Mouse (Mus musculus) adrenal gland, adult 18-20 months (tissue): Measurements from ENCODE around the gene Noc4l. TPM values are rescaled to one million over a fixed set of nuclear protein-coding genes. Genes with fewer than 3 reads are reported as not detected.

Source experiments
- DNase-seq, 2 experiments: peaks; one replicate each; pipeline ENCODE4 v3.0.0; 2021 to 2022; ENCODE audit warnings: low spot score in 2 of 2
- long read RNA-seq, 2 experiments: library from polyadenylated mRNA; stranded (forward); transcript quantifications; one replicate each; pipeline ENCODE4 v2.0.0; 2021
- total RNA-seq, 2 experiments: library from RNA; stranded (reverse); gene quantifications; 1 replicate in 1 of 2; 2 replicates in 1 of 2; pipeline ENCODE4 v1.2.3; 2021

Noc4l gene
- total RNA-seq = 10 to 100 TPM; 18.9 to 19.1 TPM
- long read RNA-seq, experiment 1, transcript Noc4l-201 (15 exons, 2,075 nt) = major isoform, 13 of 17 reads
- long read RNA-seq, experiment 1, partial matches to known transcripts = 0 of 17 reads
- long read RNA-seq, experiment 1, other reads (novel, unspliced or antisense) = 4 of 17 reads
- long read RNA-seq, experiment 2, transcript Noc4l-201 (15 exons, 2,075 nt) = major isoform, 27 of 35 reads
- long read RNA-seq, experiment 2, partial matches to known transcripts = 4 of 35 reads
- long read RNA-seq, experiment 2, other reads (novel, unspliced or antisense) = 4 of 35 reads

DNA sequence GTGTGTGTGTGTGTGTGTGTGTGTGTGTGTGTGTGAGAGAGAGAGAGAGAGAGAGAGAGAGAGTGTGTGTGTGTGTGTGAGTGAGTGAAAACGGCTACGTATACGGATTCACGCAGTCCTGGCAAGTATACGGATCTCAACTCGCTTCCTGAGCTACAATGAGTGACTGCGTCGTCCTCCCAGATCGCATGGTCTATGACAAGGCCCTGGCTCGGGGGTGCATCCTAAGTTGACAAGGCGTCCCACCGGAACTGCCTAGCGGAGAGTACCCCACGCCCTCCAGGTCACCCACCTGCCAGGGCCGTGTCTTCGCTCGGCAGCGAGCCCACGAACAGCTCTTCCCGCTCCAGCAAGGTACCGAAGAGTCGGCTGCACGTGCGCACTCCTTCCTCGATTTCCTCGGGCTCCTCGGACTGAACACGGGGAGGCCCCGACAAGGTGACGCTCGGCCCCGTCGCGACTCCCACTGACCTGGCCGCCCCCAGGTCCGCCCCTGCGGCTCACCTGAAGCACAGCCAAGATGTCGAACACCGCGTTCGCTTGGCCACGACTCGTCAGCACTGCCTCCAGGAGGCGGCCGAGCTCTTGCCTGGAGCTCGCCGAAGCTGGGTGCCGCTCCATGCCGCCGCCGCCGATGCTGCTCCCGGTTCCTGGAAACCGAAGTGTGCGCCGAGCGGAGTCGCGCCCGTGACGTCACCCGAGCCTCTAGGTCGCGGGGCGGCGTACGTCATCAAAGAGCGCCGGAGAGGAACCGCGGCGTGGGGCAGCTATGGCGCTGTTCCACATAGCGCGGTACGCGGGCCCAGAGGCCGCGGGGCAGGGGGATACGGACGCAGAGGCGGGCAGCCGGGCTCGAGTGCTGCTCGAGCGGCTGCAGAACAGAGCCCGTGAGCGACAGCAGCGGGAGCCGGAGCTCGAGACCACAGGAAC, at the start of gene Noc4l, which contains the start of gene Ddx51:
Gene Noc4l, minus strand, starts transcription at position 699 of the 930 bp plus-strand sequence.
Gene Ddx51, plus strand, starts transcription at position 733 of the 930 bp plus-strand sequence.
- peak; percentile 99 for DNase-seq

DNA sequence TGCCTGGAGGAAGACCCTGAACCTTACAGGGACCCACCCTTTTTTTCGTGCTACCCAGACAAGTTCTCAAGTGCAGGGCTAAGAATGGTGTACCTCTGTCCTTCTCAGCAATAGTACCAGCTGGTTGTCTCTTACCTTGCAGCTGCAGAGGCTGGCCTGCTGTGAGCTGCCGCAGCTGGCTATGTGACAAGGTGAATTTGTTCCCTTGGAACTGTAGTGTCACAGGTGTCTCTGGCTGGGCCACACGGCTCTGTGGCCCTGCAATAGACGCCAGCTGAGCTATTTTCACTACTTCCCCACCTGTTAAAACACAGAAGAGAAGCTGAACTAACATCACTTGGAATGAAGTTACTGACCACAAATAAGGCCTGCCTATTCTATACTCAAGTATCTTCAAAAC, 45.4 kb upstream of the Noc4l start:
- no peak for DNase-seq

DNA sequence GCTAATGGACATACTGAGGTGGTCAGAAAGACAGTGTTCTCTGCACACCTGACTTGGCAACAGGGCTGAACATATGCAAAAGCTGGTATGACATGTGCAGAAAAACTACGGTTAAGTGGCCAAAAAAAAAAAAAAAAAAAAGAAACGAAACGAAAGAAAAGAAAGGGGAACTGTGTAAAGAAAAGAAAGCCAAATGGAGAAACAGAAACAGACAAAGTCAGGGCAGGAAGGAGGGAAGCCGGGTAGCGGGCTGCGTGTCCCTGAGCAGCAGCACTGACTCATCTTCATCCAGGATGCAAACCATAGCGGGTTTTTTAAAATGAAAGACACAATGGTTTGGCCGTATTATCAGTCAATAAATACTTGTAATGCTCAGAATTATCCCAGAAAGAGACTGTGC, 28.8 kb upstream of the Noc4l start:
- no peak for DNase-seq

DNA sequence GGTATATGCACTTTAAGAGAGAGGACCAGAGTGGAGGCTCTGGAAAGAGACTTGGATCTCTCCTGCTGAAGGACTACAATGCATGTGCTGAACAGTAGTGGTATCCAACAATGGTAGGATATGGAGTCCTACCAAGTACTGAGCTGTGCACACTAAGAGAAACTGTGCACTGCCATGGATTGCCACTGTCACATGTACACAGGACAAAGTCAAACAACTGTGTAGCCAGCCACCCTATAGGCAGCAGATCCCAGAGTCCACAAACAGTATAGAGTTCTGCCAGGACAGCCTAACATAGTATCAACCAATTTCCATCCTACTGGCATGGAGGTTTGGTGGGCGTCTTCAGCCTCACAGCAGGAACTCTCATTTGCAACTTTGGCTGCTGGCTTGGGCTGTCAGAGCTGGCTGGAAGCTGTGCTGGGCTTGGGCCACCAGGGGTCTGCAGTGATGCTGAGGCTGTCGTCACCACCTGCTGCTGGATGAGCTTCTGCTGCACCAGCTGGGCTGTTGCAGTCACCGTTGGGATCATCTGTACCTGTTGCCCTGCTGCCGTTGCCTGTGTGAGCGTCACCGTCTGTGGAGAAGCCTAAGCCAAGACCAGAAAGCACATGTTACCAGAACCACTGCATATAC, 12.4 kb upstream of the Noc4l start:
- no peak for DNase-seq

DNA sequence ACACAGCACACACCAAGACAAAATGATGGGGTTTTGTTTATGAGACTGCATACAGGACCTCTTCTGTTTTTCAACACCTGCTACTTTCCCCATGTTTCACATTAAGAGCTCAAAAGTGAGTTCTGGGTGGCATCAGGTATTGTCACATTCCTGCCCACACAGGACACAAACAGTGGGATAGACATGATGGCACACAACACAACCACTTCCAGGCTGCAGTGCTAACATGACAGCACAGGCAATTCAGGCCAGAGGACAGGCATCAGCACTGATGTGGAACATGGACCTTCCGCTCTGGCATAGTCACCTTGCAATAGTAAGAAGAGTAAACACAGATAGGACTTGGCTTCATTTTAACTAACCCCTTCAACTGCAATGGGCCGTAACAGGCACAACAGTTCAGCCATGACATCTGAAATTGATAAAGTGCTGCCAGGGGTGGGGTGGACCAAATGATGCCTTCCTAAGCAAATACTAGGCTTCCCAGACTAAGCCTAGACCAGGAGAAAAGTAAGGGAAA, 11.6 kb upstream of the Noc4l start:
- DNase-seq = no peak

DNA sequence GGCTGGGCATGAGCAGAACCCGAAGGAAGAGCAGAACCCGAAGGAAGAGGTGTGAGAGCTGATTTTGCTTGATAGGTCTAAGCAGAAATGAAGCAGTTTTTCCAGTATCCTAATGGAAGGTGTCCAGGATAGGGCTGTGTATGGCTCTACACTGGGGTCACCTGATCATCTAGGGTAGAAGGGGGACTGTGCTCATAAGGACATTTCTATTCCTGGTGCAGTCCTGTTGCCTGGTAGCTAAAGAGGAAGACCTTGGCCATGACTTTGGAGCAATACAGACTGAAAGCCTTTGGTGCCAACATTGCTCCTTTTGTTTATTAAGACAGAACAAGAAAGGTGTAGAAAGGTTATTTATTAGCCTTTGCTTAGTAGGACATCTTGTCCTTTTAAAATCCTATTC, 10.8 kb upstream of the Noc4l start:
- no peak for DNase-seq

DNA sequence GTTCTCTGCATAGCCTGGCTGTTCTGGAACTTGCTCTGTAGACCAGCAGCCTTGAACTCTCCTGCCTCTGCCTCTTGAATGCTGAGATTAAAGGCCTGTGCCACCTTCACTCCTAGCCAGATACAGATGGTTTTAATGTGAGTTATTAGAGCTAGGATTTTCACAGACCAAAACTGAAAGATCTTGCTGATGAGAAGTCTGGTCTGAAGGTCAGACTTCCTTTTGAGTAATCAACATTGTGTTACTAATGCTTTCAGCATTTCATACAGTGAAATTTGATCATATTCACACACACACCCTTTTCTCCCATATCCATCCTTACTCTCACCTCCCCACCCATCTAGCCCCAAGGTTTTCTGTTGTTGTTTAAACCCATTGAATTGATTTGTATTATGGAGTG, 6.5 kb upstream of the Noc4l start:
- no peak for DNase-seq

DNA sequence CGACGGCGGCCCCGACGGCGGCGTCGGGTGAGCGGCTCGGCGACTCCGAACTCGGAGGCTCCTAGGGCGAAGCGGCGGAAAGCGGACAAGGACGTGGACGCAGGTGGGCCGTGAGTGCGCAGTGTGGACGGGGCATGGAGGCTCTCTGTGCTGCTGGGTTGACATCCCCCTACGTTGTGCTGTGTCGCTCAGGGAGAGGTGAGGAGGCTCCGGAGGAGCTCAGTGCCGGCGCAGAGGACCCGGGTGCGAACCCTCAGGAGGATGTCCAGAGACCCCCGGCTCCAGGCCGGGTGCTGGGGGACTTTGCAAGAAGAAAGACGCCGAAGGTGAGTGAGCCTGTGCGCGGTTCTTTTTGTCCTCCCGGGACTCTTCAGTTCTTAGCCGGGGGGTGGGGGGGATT, 469 bp upstream of the Noc4l start:
- DNase-seq = no peak

DNA sequence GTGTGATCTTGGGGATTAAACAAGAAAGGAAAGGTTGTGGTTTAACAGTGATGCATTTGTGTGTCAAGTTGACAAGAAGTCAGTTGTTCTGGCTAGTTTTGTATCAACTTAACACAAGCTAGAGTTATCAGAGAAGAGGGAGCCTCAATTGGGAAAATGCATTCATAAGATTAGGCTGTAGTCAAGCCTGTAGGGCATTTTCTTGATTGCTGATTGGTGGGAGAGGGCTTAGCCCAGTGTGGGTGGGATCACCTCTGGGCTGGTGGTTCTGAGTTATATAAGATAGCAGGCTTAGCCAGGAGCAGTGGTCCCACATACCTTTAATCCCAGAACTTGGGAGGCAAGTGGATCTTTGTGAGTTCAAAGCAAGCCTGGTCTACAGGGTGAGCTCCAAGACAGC, 6.8 kb downstream of the Noc4l start:
- no peak for DNase-seq

DNA sequence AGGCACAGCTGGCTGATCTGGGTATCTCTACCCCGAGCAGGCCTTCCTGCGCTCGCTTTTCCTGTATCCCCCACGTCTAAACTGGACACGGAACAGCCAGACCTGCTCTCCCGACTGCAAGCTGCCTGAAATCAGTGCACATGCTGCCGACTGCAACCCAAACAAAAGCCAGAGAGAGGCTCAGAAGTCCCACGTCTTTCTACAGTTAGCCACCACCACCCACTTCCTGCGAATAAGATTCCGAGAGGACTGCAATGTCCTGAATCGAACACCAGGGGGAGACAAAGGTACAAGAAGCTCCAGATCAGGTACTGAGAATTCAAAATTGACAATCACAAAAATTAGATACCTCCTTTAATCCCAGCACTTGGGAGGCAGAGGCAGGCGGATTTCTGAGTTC, 13.8 kb downstream of the Noc4l start:
- peak; percentile 49 to 50 for DNase-seq

DNA sequence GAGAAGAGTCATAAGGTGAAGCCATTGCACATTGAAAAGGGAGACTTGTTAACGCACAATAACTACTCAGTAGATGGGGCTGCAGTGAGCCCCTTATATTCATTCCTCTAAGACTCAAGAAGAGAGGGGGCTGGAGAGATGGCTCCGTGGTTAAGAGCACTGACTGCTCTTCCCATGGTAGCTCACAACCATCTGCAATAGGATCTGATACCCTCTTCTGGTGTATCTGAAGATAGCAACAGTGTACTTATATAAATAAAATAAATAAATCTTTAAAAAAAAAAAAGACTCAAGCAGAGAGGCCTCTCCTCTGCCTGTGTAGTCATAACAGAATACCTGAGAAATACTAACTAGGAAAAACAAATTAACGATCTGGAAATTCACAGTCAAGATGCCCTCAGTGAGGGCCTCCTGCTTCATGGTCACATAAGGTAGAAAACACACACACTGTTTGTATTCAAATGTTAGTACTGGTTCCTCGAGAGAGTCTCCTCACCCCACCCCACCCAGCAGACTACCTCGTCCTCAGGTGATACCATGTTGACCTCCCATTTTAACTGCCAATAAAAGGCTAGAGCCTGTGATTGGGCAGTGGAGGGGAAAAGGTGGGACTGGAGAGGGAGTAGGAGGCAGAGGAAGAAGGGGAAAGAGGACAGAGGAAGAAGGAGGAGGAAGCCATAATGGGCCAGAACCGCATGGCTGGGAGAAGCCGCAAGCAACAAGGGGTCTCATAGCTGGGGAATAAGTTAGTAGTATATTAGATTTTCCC, 14.7 kb downstream of the Noc4l start:
- DNase-seq = no peak

DNA sequence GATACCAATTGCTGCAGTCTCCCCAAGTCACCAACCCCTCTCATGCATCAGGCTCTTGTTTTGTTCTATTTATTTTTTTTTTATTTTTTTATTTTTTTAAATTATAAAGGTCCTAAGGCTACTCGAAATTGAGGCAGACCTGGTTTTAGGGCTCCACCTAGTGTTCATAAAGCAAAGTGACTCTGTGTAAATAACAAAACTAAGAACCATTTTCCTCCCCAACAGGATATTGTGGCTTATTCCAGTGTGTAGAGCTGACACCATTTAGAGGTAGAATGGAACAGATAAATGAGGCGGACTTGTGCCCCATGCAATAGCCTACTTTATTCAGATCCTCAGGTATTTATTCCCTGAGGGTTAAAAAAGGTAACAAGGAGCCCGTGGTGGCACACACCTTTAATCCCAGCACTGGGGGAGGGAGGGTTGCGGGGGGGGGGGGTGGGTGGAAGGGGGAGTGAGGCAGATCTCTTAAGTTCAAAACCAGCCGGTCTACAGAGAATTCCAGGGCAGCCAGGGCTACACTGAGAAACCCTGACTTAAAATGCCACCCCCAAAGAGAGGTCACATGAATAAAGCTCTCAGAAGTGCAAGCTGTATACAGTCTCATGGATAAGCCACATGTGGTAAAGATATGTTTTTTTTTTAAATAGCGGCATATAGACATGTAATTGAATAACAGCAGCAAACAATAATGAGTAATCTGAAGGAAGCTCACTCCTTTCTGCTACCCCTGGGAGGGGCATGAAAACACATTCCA, 17.1 kb downstream of the Noc4l start:
- DNase-seq = no peak

DNA sequence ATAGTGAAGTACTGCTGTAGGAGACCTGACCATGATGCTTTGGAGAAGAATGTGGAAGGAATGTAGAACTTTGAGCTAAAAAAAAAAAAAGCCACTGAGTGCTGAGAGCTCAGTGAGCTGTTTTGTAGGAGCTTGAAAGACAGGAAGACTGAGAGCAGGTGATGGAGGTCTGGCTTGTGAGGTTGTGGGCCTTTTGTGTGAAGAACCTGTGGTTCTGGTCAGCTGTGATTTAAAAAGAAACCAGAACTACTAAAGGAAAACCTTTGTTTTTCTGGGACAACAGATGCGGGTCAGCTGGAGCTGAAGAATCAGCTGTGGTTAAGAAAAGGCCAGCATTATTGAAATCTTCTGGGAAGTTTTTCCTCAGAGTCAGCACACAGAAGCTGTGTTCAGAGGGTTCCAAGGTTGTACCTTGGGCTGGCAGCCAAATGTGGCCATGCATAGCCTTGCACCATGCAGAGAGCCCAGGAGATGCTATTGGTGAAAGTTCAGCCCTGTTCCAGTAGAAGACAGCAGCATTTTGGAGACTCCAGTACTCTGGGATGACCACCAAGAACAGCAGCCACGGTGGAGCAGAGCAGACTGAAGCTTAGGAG, 23.6 kb downstream of the Noc4l start:
- DNase-seq = peak; percentile 47 to 59

DNA sequence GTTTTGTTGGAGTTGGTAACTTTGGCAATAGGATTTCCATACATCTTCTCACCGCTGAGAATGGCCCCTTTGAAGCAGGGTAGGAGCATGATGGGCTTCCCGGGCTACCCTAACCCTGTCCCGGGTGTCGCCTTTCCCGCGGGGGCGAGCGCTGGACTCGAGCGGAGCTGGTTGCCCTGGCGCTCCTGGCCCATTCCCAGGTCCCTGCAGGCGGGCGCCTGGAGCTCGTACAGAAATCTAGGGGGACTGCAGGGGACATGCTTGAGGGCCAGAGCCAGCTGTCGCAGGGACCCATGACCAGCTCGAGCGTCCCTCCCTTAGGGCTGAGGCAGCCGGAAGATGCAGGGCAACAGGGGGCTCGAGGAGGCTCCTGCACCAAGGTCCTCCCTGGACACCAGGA, 25.1 kb downstream of the Noc4l start:
- no peak for DNase-seq

DNA sequence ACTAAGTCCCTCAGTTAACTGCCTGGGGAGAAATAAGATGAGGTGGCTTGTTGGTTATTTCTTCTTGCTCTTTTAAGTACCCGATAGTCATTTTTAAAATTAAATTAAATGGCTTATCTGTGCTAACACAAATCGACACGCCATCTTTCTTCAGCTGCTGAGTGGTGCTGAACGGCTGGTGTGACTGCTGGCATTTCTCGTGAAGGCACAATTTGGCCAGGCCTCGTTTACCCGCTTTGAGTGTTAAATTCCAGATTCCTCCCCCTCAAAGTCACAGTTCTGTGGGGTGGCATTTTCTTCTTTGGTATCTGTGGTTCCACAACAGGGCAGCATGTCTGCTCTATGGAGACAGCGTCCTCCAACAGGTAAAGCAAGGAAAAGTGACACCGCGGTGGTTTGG, 25.9 kb downstream of the Noc4l start:
- DNase-seq = no peak

DNA sequence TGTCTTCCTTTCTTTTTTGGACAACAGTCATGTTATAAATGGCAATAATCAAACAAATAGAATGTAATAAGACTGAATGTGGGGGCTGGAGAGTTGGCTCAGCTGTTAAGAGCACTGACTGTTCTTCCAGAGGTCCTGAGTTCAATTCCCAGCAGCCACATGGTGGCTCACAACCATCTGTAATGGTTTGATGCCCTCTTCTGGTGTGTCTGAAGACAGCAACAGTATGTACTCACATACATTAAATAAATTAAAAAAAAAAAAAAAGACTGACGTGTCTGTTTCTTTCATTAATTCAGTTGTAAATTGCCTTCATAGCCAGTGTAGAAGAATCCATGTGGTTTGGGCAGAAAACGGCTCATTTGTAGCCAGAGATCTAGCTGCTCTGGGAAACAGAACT, 28.9 kb downstream of the Noc4l start:
- DNase-seq = no peak

DNA sequence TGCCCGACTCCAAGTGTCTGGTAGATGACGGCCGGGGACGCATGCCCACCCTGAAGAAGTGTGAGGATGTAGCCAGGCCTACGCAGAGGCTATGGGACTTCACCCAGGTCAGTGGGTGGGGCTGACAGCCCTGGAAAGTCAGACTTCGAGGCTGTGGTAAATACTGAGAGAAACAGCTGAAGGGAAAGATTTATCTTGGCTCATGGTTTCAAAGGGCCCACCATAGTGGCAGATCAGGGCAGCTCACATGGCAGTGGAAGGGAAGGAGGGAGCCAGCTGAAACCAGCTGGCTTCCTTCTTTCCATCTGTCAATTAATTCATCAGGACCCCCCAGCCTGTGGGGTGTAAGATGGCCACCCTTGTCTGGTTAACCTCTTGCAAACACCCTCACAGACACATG, 34.0 kb downstream of the Noc4l start:
- no peak for DNase-seq

DNA sequence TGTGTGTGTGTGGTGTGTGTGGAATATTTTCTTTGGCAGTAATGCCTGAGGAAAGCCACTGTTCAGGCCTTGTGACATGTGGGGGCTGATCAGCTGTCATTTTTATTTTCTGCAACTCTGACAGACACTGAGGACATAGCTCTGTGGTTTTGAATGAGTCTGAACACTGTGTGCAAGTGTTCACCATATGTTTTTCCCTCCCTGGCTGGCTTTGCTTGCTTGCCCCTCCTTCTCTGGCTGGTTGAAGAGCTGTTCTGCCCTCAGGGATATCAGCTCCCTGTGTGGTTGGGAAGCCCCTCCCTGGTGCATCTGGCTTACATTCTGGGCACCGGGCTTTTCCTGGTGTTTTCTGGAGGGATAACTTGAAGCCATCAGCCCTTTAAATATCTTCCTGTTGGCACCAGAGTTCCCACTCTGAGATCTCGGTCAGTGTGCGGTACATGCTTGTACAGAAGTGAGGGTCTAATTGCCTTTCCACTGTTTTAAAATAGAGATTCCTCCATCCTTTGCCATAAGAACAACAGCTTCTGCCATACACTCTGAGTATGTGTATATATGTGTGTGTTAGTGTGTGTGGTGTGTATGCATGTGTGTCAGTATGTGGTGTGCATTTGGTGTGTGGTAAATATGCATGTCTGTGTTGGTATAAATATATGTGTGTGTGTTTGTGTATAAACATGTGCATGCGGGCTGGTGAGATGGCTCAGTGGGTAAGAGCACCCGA, 41.6 kb downstream of the Noc4l start:
- DNase-seq = no peak

DNA sequence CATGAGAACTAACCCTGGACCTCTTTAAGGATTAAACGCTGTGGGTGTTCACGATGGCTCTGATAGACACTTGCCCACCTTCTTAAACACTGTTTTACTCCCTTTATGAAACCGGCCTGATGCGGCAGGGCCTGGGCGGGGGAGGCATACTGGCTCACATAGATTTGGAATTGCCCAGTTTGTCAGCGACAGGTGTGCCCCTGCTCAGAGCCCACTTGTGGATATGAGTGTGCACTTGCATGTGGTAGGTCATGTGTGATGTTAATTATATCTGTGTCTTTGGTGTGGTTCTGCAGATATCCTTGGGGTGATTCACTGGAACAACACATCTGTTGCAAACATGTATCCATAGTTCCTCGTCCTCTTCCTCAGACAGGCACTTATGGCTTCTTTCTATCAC, 42.7 kb downstream of the Noc4l start:
- no peak for DNase-seq
